Mouse (Mus musculus) lung, postnatal 0 days (tissue): ENCODE data around the gene Ugt1a5.

Experiments used
- CTCF ChIP-seq: IDR thresholded peaks from 2 replicates; pipeline ENCODE4 v1.5.1; 2016; ENCODE audit warnings: antibody characterized with exemption, mild to moderate bottlenecking
- EP300 ChIP-seq: IDR thresholded peaks from 2 replicates; pipeline ENCODE4 v1.6.1; 2016; ENCODE audit warnings: antibody characterized with exemption, mild to moderate bottlenecking, control low read depth

DNA sequence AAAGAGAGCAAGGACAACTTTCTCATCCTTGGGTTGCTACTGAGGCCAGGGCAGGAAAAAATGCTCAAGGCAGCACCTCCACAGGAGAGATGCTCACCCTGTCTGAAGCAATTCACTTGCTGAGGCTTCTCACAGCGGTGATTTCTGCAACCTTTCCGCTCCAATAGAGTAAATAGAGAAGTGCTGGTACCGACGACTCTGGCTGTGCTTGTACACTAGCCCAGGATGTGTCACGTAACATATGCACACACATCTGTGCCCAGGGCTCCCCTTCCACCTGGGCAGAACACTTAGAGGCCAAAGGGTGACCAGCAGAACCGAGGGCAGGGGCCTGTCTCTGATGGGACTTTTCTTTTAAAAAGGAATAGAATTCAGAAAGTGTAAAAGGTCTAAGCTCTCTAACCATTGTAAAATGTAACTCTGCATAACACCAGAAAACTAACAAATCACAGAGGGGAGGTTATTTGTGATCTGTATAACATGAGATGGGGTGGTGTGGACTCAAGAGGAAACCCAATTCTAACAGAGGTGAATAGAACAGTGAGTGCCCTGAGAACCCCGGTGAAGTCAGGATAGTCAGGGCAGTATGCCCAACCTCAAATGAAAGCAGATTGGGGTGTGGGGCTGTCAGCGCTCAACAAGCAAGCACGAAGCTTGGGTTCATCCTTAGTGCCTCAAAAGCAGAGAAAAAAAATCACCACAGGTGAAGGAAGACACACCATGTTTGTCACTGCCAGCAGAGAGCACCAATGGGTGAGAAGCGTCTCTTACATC, 95.0 kb downstream of the Ugt1a5 start:
- no peak for TF ChIP-seq EP300
- TF ChIP-seq CTCF = no peak
